Mouse (Mus musculus) retina, postnatal 1 day (tissue): Measurements from ENCODE around the gene Grin2c.
A peak's percentile ranks its signal among the peaks of the same experiment; 100 is the strongest.

Source experiments
- DNase-seq: peaks from one replicate; pipeline ENCODE4 v3.0.0-alpha.2; 2012

Grin2c gene

GRCm38 (mm10) chr11:115283486-115283765, 16.4 kb upstream of the Grin2c start:
- DNase-seq, result no peak

- DNase-seq, result no peak
Measured at GRCm38 (mm10) chr11:115282723-115283485, 15.9 kb upstream of the Grin2c start.

GRCm38 (mm10) chr11:115282295-115282694, 15.3 kb upstream of the Grin2c start:
- DNase-seq, result no peak

- no peak for DNase-seq
Measured at GRCm38 (mm10) chr11:115279726-115280125, 12.7 kb upstream of the Grin2c start.

- DNase-seq, result no peak
Measured at GRCm38 (mm10) chr11:115278176-115278575, 11.1 kb upstream of the Grin2c start.

- DNase-seq, result no peak
Measured at GRCm38 (mm10) chr11:115277604-115277975, 10.5 kb upstream of the Grin2c start.

- peak; percentile 100 for DNase-seq
Measured at GRCm38 (mm10) chr11:115276780-115277603, 9.9 kb upstream of the Grin2c start, which contains the start of gene Fdxr. Gene Fdxr (minus strand): TSS chr11:115277050.

- DNase-seq, result no peak
Measured at GRCm38 (mm10) chr11:115275954-115276353, 8.9 kb upstream of the Grin2c start.

- DNase-seq, result no peak
Measured at GRCm38 (mm10) chr11:115275509-115275908, 8.5 kb upstream of the Grin2c start.

GRCm38 (mm10) chr11:115274771-115275170, 7.7 kb upstream of the Grin2c start:
- DNase-seq, result no peak

- DNase-seq, result no peak
Measured at GRCm38 (mm10) chr11:115274178-115274577, 7.1 kb upstream of the Grin2c start.

GRCm38 (mm10) chr11:115273735-115274134, 6.7 kb upstream of the Grin2c start:
- DNase-seq, result no peak

GRCm38 (mm10) chr11:115272894-115273498, 6.0 kb upstream of the Grin2c start:
- no peak for DNase-seq

- no peak for DNase-seq
Measured at GRCm38 (mm10) chr11:115271481-115271880, 4.4 kb upstream of the Grin2c start.

- DNase-seq, result no peak
Measured at GRCm38 (mm10) chr11:115271052-115271451, 4.0 kb upstream of the Grin2c start.

- peak; percentile 86 for DNase-seq
Measured at GRCm38 (mm10) chr11:115270148-115270861, 3.3 kb upstream of the Grin2c start.

- DNase-seq, result no peak
Measured at GRCm38 (mm10) chr11:115269330-115270066, 2.5 kb upstream of the Grin2c start.

- no peak for DNase-seq
Measured at GRCm38 (mm10) chr11:115267958-115268357, 915 bp upstream of the Grin2c start.

- no peak for DNase-seq
Measured at GRCm38 (mm10) chr11:115266400-115266778, 654 bp downstream of the Grin2c start.

- no peak for DNase-seq
Measured at GRCm38 (mm10) chr11:115265771-115266399, 1.2 kb downstream of the Grin2c start.

- DNase-seq, result peak; percentile 73
Measured at GRCm38 (mm10) chr11:115264862-115265668, 2.0 kb downstream of the Grin2c start.
